27 mouse cellular contexts compared by ENCODE assay signal in the genomic region with DNA sequence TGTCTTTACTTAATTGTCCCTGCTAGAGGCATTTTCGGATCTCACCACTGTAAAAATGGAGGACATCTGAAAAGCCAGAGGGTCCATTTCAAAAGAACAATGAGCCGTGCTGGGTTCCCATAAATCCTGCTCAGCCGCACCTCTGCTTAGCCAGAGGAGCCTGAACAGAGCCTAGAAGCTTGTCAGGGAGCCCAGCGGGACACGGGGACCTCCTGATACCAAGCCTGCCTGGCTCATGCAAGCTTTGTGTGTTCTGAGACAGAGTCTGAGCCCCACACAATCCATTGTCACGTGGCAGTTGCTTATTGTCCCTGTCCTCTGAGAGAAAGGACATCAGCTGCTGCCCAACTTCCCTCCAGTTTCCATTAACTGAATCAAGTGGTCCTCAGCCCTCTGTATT.
DNase-seq lines count a peak whose midpoint lies in the region; ATAC-seq and TF ChIP-seq lines count a peak whose summit lies in the region.
"Had no signal": no experiment of that assay in that cellular context is flagged by ENCODE, and none has a peak within 500 bp of the region (broad histone marks: within the 10 kb centered on the region; RNA-seq: fewer than 3 reads in every experiment).

No protein-coding gene starts in this region.

- no peak overlapping the region for H3K9ac ChIP-seq in forebrain, postnatal 0 days
- H3K9ac ChIP-seq in kidney, embryonic 14.5 days (ENCODE audit: low read depth, low read length), result no peak overlapping the region
- H3K9ac ChIP-seq: heart, embryonic 12.5 days; limb, embryonic 15.5 days; liver, embryonic 14.5 days; lung, embryonic 14.5 days had no signal

- DNase-seq in forebrain, embryonic 10.5 days (ENCODE audit: extremely low spot score, low spot score), result no peak
- DNase-seq in forebrain, postnatal 0 days, result no peak
- no peak for DNase-seq in layer of hippocampus, adult 2 months (ENCODE audit: low spot score in 2 of 2)
- no peak for DNase-seq in layer of hippocampus, postnatal 10 days (ENCODE audit: low spot score in 2 of 2)
- peak; percentile 18 for DNase-seq in embryo, embryonic 10.5 days (ENCODE audit: low spot score)
- peak; percentile 30 for DNase-seq in mesoderm, embryonic 11.5 days (ENCODE audit: low read depth, low spot score)
- no peak for DNase-seq in yolk sac, embryonic 10.5 days (ENCODE audit: low spot score)
- DNase-seq: adrenal gland, postnatal 14 days; cerebellum, adult 2 months; cerebellum, postnatal 25 days; gastrocnemius, postnatal 14 days; heart, adult 11 months; heart, postnatal 14 days; kidney, postnatal 4 days; layer of hippocampus, adult 9-11 months; left cerebral cortex, postnatal 4 days; lung, embryonic 14.5 days; right cerebral cortex, postnatal 25 days; spleen, adult 18-20 months had no signal

- peaks cover 31% of the 10 kb centered on the region for H3K4me1 ChIP-seq in forebrain, embryonic 10.5 days
- no peaks in the 10 kb centered on the region; the same call in 1 of the 2 replicates for H3K4me1 ChIP-seq in forebrain, postnatal 0 days (ENCODE audit: insufficient read depth)
- H3K4me1 ChIP-seq in kidney, embryonic 14.5 days (ENCODE audit: control insufficient read depth, insufficient read depth, low read length), result no peaks in the 10 kb centered on the region
- H3K4me1 ChIP-seq: heart, embryonic 12.5 days; limb, embryonic 15.5 days had no signal

- no peak overlapping the region for H3K4me3 ChIP-seq in forebrain, embryonic 10.5 days
- no peak overlapping the region for H3K4me3 ChIP-seq in forebrain, postnatal 0 days (ENCODE audit: low read depth, low read length)
- no peak overlapping the region for H3K4me3 ChIP-seq in layer of hippocampus, adult 2 months
- no peak overlapping the region for H3K4me3 ChIP-seq in kidney, embryonic 14.5 days (ENCODE audit: low read length)
- H3K4me3 ChIP-seq: embryonic facial prominence, embryonic 10.5 days; heart, embryonic 12.5 days; limb, embryonic 15.5 days; myocyte had no signal

- no peak overlapping the region for H3K4me2 ChIP-seq in forebrain, postnatal 0 days (ENCODE audit: low read depth)
- no peak overlapping the region for H3K4me2 ChIP-seq in kidney, embryonic 14.5 days (replicated peaks; ENCODE audit: low read depth, low read length)
- H3K4me2 ChIP-seq: heart, embryonic 12.5 days; limb, embryonic 15.5 days; lung, embryonic 14.5 days had no signal

- 45% methylated on average over 6 of the region's 6 CpGs for WGBS in forebrain, embryonic 10.5 days
- WGBS in forebrain, postnatal 0 days, result 24% methylated on average over 6 of the region's 6 CpGs
- 63% methylated on average over 6 of the region's 6 CpGs for WGBS in kidney, embryonic 14.5 days

- peak overlapping the region; percentile 78 for H3K27ac ChIP-seq in forebrain, embryonic 10.5 days
- H3K27ac ChIP-seq in forebrain, postnatal 0 days (ENCODE audit: low read depth, low read length), result no peak overlapping the region
- H3K27ac ChIP-seq in layer of hippocampus, adult 2 months, result peak overlapping the region; percentile 32; the same call in 1 of the 2 replicates
- H3K27ac ChIP-seq in kidney, embryonic 14.5 days (ENCODE audit: low read depth, low read length), result no peak overlapping the region
- H3K27ac ChIP-seq: embryonic facial prominence, embryonic 10.5 days; limb, embryonic 15.5 days; liver, embryonic 14.5 days had no signal

- H3K27me3 ChIP-seq in forebrain, embryonic 10.5 days (ENCODE audit: poor library complexity, severe bottlenecking), result peaks cover 37% of the 10 kb centered on the region
- no peaks in the 10 kb centered on the region for H3K27me3 ChIP-seq in forebrain, postnatal 0 days (ENCODE audit: insufficient read depth, low read length)
- no peaks in the 10 kb centered on the region for H3K27me3 ChIP-seq in kidney, embryonic 14.5 days (ENCODE audit: control insufficient read depth, insufficient read depth, low read length)
- H3K27me3 ChIP-seq: heart, embryonic 12.5 days; limb, embryonic 15.5 days had no signal

- H3K9me3 ChIP-seq in forebrain, embryonic 10.5 days, result no peaks in the 10 kb centered on the region
- no peaks in the 10 kb centered on the region for H3K9me3 ChIP-seq in forebrain, postnatal 0 days (ENCODE audit: low read length)
- H3K9me3 ChIP-seq in kidney, embryonic 14.5 days (ENCODE audit: control insufficient read depth, low read length), result no peaks in the 10 kb centered on the region
- H3K9me3 ChIP-seq: embryonic facial prominence, embryonic 10.5 days; heart, embryonic 12.5 days; limb, embryonic 15.5 days had no signal

- H3K36me3 ChIP-seq in forebrain, embryonic 10.5 days (replicated peaks), result peaks cover 5% of the 10 kb centered on the region; the same call in 1 of the 2 replicates
- H3K36me3 ChIP-seq in forebrain, postnatal 0 days (ENCODE audit: insufficient read depth), result no peaks in the 10 kb centered on the region
- no peaks in the 10 kb centered on the region for H3K36me3 ChIP-seq in kidney, embryonic 14.5 days (ENCODE audit: control insufficient read depth, insufficient read depth, low read length)
- H3K36me3 ChIP-seq: embryonic facial prominence, embryonic 10.5 days; heart, embryonic 12.5 days; limb, embryonic 15.5 days had no signal

- no peak for ATAC-seq in forebrain, postnatal 0 days
- no peak for ATAC-seq in kidney, embryonic 14.5 days (ENCODE audit: low FRiP score, low TSS enrichment)
- ATAC-seq: CD4-positive, CD25-positive, alpha-beta regulatory T cell, adult 4 months; intestine, postnatal 0 days had no signal

- no peak for TF ChIP-seq CTCF in forebrain, postnatal 0 days (IDR thresholded peaks at IDR 0.05; ENCODE audit: low read depth)
- no peak for TF ChIP-seq CTCF in layer of hippocampus, adult 2 months (conservative IDR thresholded peaks at IDR 0.05)

Comparison
In these comparisons a context has a peak if more than half of its experiments do, and no peak if none do; other contexts are left out.
1. H3K27ac ChIP-seq: peak in forebrain, embryonic 10.5 days (single experiment) and layer of hippocampus, adult 2 months (single experiment); none in forebrain, postnatal 0 days (single experiment) and kidney, embryonic 14.5 days (single experiment).
2. DNase-seq: peak in embryo, embryonic 10.5 days (single experiment) and mesoderm, embryonic 11.5 days (single experiment); none in forebrain, embryonic 10.5 days (single experiment), forebrain, postnatal 0 days (single experiment), layer of hippocampus, adult 2 months (0 of 2), layer of hippocampus, postnatal 10 days (0 of 2) and yolk sac, embryonic 10.5 days (single experiment).